Mouse (Mus musculus) retina, postnatal 7 days (tissue): ENCODE data around the gene Auts2.
A peak's percentile ranks its signal among the peaks of the same experiment; 100 is the strongest.

ENCODE experiments used
- DNase-seq: peaks from one replicate; pipeline ENCODE4 v3.0.0-alpha.2; 2012; ENCODE audit warnings: low read depth, low spot score

Auts2 gene

GRCm38 (mm10) chr5:132391831-132392763 is 151.0 kb downstream of the Auts2 start:
- no peak for DNase-seq

- no peak for DNase-seq
Observed at GRCm38 (mm10) chr5:132388746-132389145, 154.4 kb downstream of the Auts2 start.

GRCm38 (mm10) chr5:132385244-132385855 is 157.8 kb downstream of the Auts2 start:
- no peak for DNase-seq

GRCm38 (mm10) chr5:132380261-132380660 is 162.9 kb downstream of the Auts2 start:
- DNase-seq = no peak

GRCm38 (mm10) chr5:132378977-132379376 is 164.2 kb downstream of the Auts2 start:
- no peak for DNase-seq

GRCm38 (mm10) chr5:132375130-132375529 is 168.0 kb downstream of the Auts2 start:
- DNase-seq = no peak

- DNase-seq = no peak
Observed at GRCm38 (mm10) chr5:132373471-132374075, 169.6 kb downstream of the Auts2 start.

- DNase-seq = no peak
Observed at GRCm38 (mm10) chr5:132372605-132373004, 170.5 kb downstream of the Auts2 start.

GRCm38 (mm10) chr5:132368678-132369088 is 174.5 kb downstream of the Auts2 start:
- peak; percentile 5 for DNase-seq

GRCm38 (mm10) chr5:132361276-132361675 is 181.9 kb downstream of the Auts2 start:
- no peak for DNase-seq

- no peak for DNase-seq
Observed at GRCm38 (mm10) chr5:132357726-132358125, 185.4 kb downstream of the Auts2 start.

GRCm38 (mm10) chr5:132355935-132356334 is 187.2 kb downstream of the Auts2 start:
- no peak for DNase-seq

- no peak for DNase-seq
Observed at GRCm38 (mm10) chr5:132352437-132352836, 190.7 kb downstream of the Auts2 start.

GRCm38 (mm10) chr5:132351139-132351538 is 192.0 kb downstream of the Auts2 start:
- no peak for DNase-seq

GRCm38 (mm10) chr5:132341315-132341714 is 201.8 kb downstream of the Auts2 start:
- no peak for DNase-seq

- no peak for DNase-seq
Observed at GRCm38 (mm10) chr5:132337677-132338076, 205.5 kb downstream of the Auts2 start.

GRCm38 (mm10) chr5:132335719-132336118 is 207.4 kb downstream of the Auts2 start:
- DNase-seq = no peak

GRCm38 (mm10) chr5:132334796-132335195 is 208.3 kb downstream of the Auts2 start:
- DNase-seq = no peak

- DNase-seq = no peak
Observed at GRCm38 (mm10) chr5:132333744-132334143, 209.4 kb downstream of the Auts2 start.

- DNase-seq = no peak
Observed at GRCm38 (mm10) chr5:132332521-132332920, 210.6 kb downstream of the Auts2 start.

- DNase-seq = no peak
Observed at GRCm38 (mm10) chr5:132329171-132329936, 213.8 kb downstream of the Auts2 start.
